10 mouse cellular contexts compared by ENCODE assay signal in genomic region chr10:5295291-5295891, GRCm38 (mm10).
A peak's percentile ranks its signal among the peaks of the same experiment; 100 is the strongest.
DNase-seq lines count a peak whose midpoint lies in the region; ATAC-seq and TF ChIP-seq lines count a peak whose summit lies in the region.
"Had no signal": no experiment of that assay in that cellular context is flagged by ENCODE, and none has a peak within 500 bp of the region (broad histone marks: within the 10 kb centered on the region; RNA-seq: fewer than 3 reads in every experiment).

No protein-coding gene starts in this region.

- H3K27ac ChIP-seq in hindbrain, postnatal 0 days, result no peak overlapping the region
- H3K27ac ChIP-seq in hindbrain, embryonic 16.5 days (ENCODE audit: low read depth, low read length), result no peak overlapping the region
- no peak overlapping the region for H3K27ac ChIP-seq in midbrain, postnatal 0 days (ENCODE audit: low read depth, low read length)
- H3K27ac ChIP-seq in midbrain, embryonic 13.5 days, result no peak overlapping the region
- H3K27ac ChIP-seq in stomach, postnatal 0 days (replicated peaks), result no peak overlapping the region
- H3K27ac ChIP-seq: limb, embryonic 13.5 days had no signal

- peak; percentile 34 to 43 for DNase-seq in cerebellum, postnatal 14 days
- DNase-seq in cerebellum, adult 11 months, result no peak
- DNase-seq in hindbrain, postnatal 0 days (ENCODE audit: low spot score), result peak; percentile 51
- DNase-seq in midbrain, postnatal 0 days (ENCODE audit: low spot score), result peak; percentile 54
- no peak for DNase-seq in stomach, postnatal 0 days (ENCODE audit: low spot score)
- no peak for DNase-seq in c-Kit-positive CD71-positive TER-119-positive erythroid progenitor cells, embryonic 14.5 days (ENCODE audit: low spot score)

- no peak for TF ChIP-seq CTCF in hindbrain, postnatal 0 days (IDR thresholded peaks at IDR 0.05; ENCODE audit: low read depth)
- no peak for TF ChIP-seq CTCF in midbrain, postnatal 0 days (IDR thresholded peaks at IDR 0.05)
- no peak for TF ChIP-seq CTCF in stomach, postnatal 0 days (IDR thresholded peaks at IDR 0.05; ENCODE audit: low read depth)

- TF ChIP-seq EP300 in stomach, postnatal 0 days (optimal IDR thresholded peaks at IDR 0.05), result no peak

- H3K9ac ChIP-seq in hindbrain, postnatal 0 days (replicated peaks; ENCODE audit: low read length), result no peak overlapping the region
- H3K9ac ChIP-seq in hindbrain, embryonic 16.5 days (ENCODE audit: low read depth, low read length), result no peak overlapping the region
- no peak overlapping the region for H3K9ac ChIP-seq in midbrain, postnatal 0 days (replicated peaks; ENCODE audit: low read length, poor library complexity, severe bottlenecking)
- no peak overlapping the region for H3K9ac ChIP-seq in midbrain, embryonic 13.5 days (replicated peaks)
- no peak overlapping the region for H3K9ac ChIP-seq in stomach, postnatal 0 days (ENCODE audit: low read length)
- H3K9ac ChIP-seq: limb, embryonic 13.5 days had no signal

- no peaks in the 10 kb centered on the region for H3K27me3 ChIP-seq in hindbrain, postnatal 0 days (ENCODE audit: insufficient read depth, low read length)
- no peaks in the 10 kb centered on the region for H3K27me3 ChIP-seq in hindbrain, embryonic 16.5 days (replicated peaks; ENCODE audit: control insufficient read depth, insufficient read depth, low read length)
- H3K27me3 ChIP-seq in midbrain, postnatal 0 days (ENCODE audit: insufficient read depth, low read length), result no peaks in the 10 kb centered on the region
- H3K27me3 ChIP-seq in midbrain, embryonic 13.5 days, result no peaks in the 10 kb centered on the region
- H3K27me3 ChIP-seq in stomach, postnatal 0 days (ENCODE audit: control insufficient read depth, insufficient read depth, low read length), result no peaks in the 10 kb centered on the region
- H3K27me3 ChIP-seq: limb, embryonic 13.5 days had no signal

- ATAC-seq in hindbrain, postnatal 0 days, result no peak
- ATAC-seq in hindbrain, embryonic 16.5 days, result no peak
- no peak for ATAC-seq in midbrain, postnatal 0 days (ENCODE audit: low FRiP score)
- ATAC-seq in midbrain, embryonic 13.5 days, result no peak
- ATAC-seq in stomach, postnatal 0 days (ENCODE audit: low FRiP score, low TSS enrichment), result peak; percentile 74; the same call in 1 of the 2 replicates
- ATAC-seq: midbrain, embryonic 16.5 days had no signal

- no peaks in the 10 kb centered on the region for H3K4me1 ChIP-seq in hindbrain, postnatal 0 days (ENCODE audit: insufficient read depth, low read length)
- H3K4me1 ChIP-seq in hindbrain, embryonic 16.5 days (ENCODE audit: control insufficient read depth, insufficient read depth, low read depth, low read length), result no peaks in the 10 kb centered on the region; the same call in 1 of the 2 replicates
- no peaks in the 10 kb centered on the region; the same call in 1 of the 2 replicates for H3K4me1 ChIP-seq in midbrain, postnatal 0 days (ENCODE audit: insufficient read depth, low read length)
- peaks cover 7% of the 10 kb centered on the region; the same call in 1 of the 2 replicates for H3K4me1 ChIP-seq in midbrain, embryonic 13.5 days (replicated peaks)
- H3K4me1 ChIP-seq in stomach, postnatal 0 days (replicated peaks; ENCODE audit: control insufficient read depth, insufficient read depth), result no peaks in the 10 kb centered on the region

- H3K36me3 ChIP-seq in hindbrain, postnatal 0 days (ENCODE audit: insufficient read depth, low read length), result no peaks in the 10 kb centered on the region; the same call in 1 of the 2 replicates
- peaks cover 12% of the 10 kb centered on the region for H3K36me3 ChIP-seq in hindbrain, embryonic 16.5 days (ENCODE audit: control insufficient read depth, insufficient read depth, low read length)
- peaks cover 12% of the 10 kb centered on the region for H3K36me3 ChIP-seq in midbrain, postnatal 0 days (ENCODE audit: insufficient read depth, low read length)
- H3K36me3 ChIP-seq in midbrain, embryonic 13.5 days, result no peaks in the 10 kb centered on the region
- no peaks in the 10 kb centered on the region for H3K36me3 ChIP-seq in stomach, postnatal 0 days (ENCODE audit: control insufficient read depth, insufficient read depth, low read length)
- H3K36me3 ChIP-seq: limb, embryonic 13.5 days had no signal

- H3K4me2 ChIP-seq in hindbrain, postnatal 0 days (ENCODE audit: low read depth, low read length), result no peak overlapping the region
- no peak overlapping the region for H3K4me2 ChIP-seq in hindbrain, embryonic 16.5 days (ENCODE audit: low read length)
- no peak overlapping the region for H3K4me2 ChIP-seq in midbrain, postnatal 0 days (ENCODE audit: low read depth, low read length, poor library complexity, severe bottlenecking)
- no peak overlapping the region for H3K4me2 ChIP-seq in midbrain, embryonic 13.5 days (replicated peaks)
- no peak overlapping the region for H3K4me2 ChIP-seq in stomach, postnatal 0 days (replicated peaks; ENCODE audit: low read depth)
- H3K4me2 ChIP-seq: limb, embryonic 13.5 days had no signal

- H3K4me3 ChIP-seq in hindbrain, postnatal 0 days (ENCODE audit: low read length), result no peak overlapping the region
- no peak overlapping the region for H3K4me3 ChIP-seq in hindbrain, embryonic 16.5 days (ENCODE audit: low read length)
- H3K4me3 ChIP-seq in midbrain, postnatal 0 days (ENCODE audit: low read depth, low read length), result no peak overlapping the region
- H3K4me3 ChIP-seq in midbrain, embryonic 13.5 days (replicated peaks), result no peak overlapping the region
- H3K4me3 ChIP-seq in stomach, postnatal 0 days (ENCODE audit: low read depth, low read length), result no peak overlapping the region
- H3K4me3 ChIP-seq: limb, embryonic 13.5 days had no signal

- WGBS in hindbrain, postnatal 0 days, result 25% methylated on average over 7 of the region's 7 CpGs
- WGBS in hindbrain, embryonic 16.5 days, result 33% methylated on average over 7 of the region's 7 CpGs
- whole genome bisulfite sequencing in midbrain, postnatal 0 days, result 24% methylated on average over 7 of the region's 7 CpGs
- 40% methylated on average over 7 of the region's 7 CpGs for WGBS in midbrain, embryonic 13.5 days
- 11% methylated on average over 7 of the region's 7 CpGs for WGBS in stomach, postnatal 0 days

- no peaks in the 10 kb centered on the region for H3K9me3 ChIP-seq in hindbrain, postnatal 0 days (ENCODE audit: low read length)
- no peaks in the 10 kb centered on the region for H3K9me3 ChIP-seq in hindbrain, embryonic 16.5 days (ENCODE audit: control insufficient read depth, low read length)
- no peaks in the 10 kb centered on the region for H3K9me3 ChIP-seq in midbrain, postnatal 0 days (ENCODE audit: low read length)
- H3K9me3 ChIP-seq in midbrain, embryonic 13.5 days, result no peaks in the 10 kb centered on the region
- no peaks in the 10 kb centered on the region for H3K9me3 ChIP-seq in stomach, postnatal 0 days (ENCODE audit: control insufficient read depth, low read length)

Comparison
In these comparisons a context has a peak if more than half of its experiments do, and no peak if none do; other contexts are left out.
1. DNase-seq: peak in cerebellum, postnatal 14 days (2 of 2), hindbrain, postnatal 0 days (single experiment) and midbrain, postnatal 0 days (single experiment); none in cerebellum, adult 11 months (single experiment), stomach, postnatal 0 days (single experiment) and c-Kit-positive CD71-positive TER-119-positive erythroid progenitor cells, embryonic 14.5 days (single experiment).